Mouse (Mus musculus) monocyte, adult 2 months (primary cell): ENCODE data around the gene 2810459M11Rik.

ENCODE experiments used
- DNase-seq, 2 experiments: peaks; one replicate each; pipeline ENCODE4 v3.0.0; 2022; ENCODE audit warnings: low spot score in 2 of 2, low read depth in 1 of 2

Gene 2810459M11Rik

GRCm38 (mm10) chr1:86048744-86049143 is 3.1 kb downstream of the 2810459M11Rik start:
- no peak for DNase-seq

GRCm38 (mm10) chr1:86053198-86053921 is 7.7 kb downstream of the 2810459M11Rik start:
- no peak for DNase-seq

GRCm38 (mm10) chr1:86054943-86055342 is 9.3 kb downstream of the 2810459M11Rik start:
- DNase-seq, result no peak

DNA sequence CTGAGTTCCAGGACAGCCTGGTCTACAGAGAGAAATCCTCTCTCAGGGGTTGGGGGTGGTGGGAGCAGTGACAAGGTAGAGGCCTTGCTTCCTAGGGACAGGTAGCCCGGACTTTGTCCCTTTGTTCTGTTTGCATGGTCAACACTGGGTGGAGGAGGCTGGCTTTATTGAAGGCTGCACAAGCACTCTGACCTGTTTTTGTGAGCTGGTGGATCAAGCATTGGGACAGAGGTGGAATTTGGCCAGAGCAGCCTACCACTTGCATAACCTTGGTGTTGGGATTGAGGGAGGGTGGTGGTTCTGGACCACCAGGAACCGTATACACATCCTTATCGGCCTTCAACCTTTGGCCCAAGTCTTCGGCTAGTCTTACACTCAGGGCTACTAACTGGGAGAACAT is 10.6 kb downstream of the 2810459M11Rik start:
- DNase-seq, result no peak

DNA sequence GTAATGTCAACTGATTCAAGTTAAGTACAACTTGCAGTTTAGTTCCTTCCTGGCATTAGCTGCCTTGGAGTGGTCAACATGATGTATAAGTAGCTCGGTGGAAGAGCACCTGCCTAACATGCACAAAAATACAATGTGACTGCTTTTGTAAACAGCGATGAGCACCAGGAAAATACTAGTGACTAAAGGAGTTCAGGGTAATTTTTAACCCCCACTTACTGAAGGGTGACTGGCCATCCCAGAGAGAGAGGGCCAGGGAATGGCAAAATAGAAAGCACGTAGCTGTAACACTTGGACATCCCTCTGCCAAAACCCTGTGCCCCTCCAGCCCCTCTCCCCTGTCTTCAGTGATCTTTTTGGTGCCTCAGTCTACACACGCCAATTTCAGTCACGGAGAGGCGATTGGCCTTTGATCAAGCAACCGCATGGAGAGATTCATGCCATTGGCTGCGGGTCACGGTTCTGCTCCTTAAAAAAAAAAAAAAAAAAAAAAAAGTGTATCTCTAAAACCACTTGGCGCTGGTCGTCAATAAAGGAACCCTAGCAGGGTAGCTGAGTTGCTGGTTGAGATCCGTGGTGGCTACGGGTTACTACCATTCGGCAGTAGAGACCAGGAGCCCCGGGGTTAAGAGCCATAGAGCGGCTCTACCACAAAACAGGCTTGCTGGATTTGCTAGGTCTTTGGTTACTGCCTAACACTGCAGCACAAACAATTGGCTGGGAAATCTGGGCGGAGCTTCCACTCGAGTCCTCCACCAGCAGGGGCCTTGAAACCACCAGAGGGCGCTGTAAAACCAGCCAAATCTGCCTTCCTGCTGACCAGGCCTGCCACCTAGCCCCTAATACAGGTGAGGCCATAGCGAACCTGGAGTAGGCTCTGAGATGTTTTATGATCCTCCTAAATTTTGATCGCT is 13.4 kb downstream of the 2810459M11Rik start:
- DNase-seq, result peak; percentile 66 to 82

GRCm38 (mm10) chr1:86062523-86062922 is 16.9 kb downstream of the 2810459M11Rik start:
- no peak for DNase-seq

GRCm38 (mm10) chr1:86064271-86064991 is 18.8 kb downstream of the 2810459M11Rik start, which contains the start of gene Psmd1:
Gene Psmd1, plus strand, starts transcription at chr1:86064387.
- peak; percentile 84 to 85 for DNase-seq

DNA sequence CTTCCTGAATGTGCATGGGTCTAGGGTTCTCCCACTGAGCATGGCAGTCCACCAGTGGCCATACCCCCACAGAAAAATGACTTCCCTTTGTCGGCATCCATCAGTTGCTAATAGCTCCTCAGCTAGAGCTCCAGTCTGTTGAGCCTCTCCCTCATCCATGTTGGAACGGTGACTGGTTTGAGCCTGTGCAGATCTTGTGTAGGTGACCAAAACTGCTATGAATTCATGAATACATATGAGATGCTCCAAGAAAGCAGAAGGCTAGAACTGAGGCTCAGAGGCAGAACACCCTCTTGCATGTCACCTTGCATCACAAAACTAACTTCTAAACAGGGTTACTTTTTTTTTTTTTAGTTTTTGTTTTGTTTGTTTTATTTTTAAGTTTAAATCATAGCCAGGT is 30.9 kb downstream of the 2810459M11Rik start:
- DNase-seq, result no peak

DNA sequence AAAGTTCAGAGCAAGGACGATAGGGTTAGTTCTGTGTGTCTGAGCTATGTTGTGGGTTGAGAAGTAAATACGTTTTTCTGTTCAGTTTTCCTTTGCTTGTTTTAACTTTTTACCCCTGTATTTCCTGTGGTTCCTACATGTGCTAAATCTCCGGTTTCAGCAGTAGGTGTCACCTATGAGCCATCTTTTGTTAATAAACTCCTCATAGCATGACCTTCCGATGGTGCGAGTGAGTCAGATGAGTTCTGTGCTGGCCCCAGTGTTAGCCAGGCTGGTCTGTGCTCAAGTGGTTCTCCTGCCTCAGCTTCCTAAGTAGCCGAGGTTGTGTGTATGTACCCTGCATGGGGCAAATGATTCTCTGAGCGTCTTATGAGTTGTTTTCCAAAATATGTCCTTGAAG is 48.8 kb downstream of the 2810459M11Rik start:
- no peak for DNase-seq

DNA sequence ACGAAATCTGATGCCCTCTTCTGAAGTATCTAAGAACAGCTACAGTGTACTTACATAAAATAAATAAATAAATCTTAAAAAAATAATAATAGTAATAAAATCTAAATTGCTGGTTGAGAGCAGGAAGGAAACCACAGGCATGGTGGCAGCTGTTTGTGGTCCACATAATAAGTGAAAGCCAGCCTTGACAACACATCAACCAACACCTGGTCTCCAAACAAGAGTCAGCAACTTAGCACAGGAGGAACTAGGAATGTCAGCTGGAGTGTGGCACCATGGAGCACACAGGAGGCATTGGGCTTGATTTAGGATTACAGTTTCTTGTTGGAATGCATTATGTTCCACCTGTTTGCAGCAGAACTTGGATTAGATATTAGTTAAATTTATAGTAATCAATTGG is 59.4 kb downstream of the 2810459M11Rik start:
- no peak for DNase-seq
